Comparison of ENCODE assay signal across 12 mouse cellular contexts in genomic region chr11:70322528-70322927, GRCm38 (mm10). TPM values are rescaled to one million over a fixed set of nuclear protein-coding genes. Genes with fewer than 3 reads are reported as not detected.
DNase-seq lines count a peak whose midpoint lies in the region; ATAC-seq lines count a peak whose summit lies in the region.
"Had no signal": no experiment of that assay in that cellular context is flagged by ENCODE, and none has a peak within 500 bp of the region (broad histone marks: within the 10 kb centered on the region; RNA-seq: fewer than 3 reads in every experiment).

TSS of gene Alox12e (minus strand) at chr11:70322628.

- H3K4me1 ChIP-seq in heart, embryonic 15.5 days (replicated peaks) = peaks cover 8% of the 10 kb centered on the region
- H3K4me1 ChIP-seq in limb, embryonic 12.5 days (replicated peaks) = no peaks in the 10 kb centered on the region

- no peak for ATAC-seq in heart, embryonic 15.5 days (replicated peaks; ENCODE audit: insufficient number of reproducible peaks, insufficient read depth, low FRiP score, low read depth)
- ATAC-seq in limb, embryonic 12.5 days (ENCODE audit: insufficient number of reproducible peaks, insufficient read depth, low FRiP score, low TSS enrichment, low read depth) = no peak

- H3K9me3 ChIP-seq in heart, embryonic 15.5 days (replicated peaks) = no peaks in the 10 kb centered on the region
- no peaks in the 10 kb centered on the region for H3K9me3 ChIP-seq in limb, embryonic 12.5 days

- H3K27me3 ChIP-seq in heart, embryonic 15.5 days = peaks cover 66% of the 10 kb centered on the region
- H3K27me3 ChIP-seq in limb, embryonic 12.5 days = peaks cover 75% of the 10 kb centered on the region

- H3K4me3 ChIP-seq in heart, embryonic 15.5 days = peak within 1 kb of the TSS; percentile 18
- H3K4me3 ChIP-seq in limb, embryonic 12.5 days (replicated peaks) = peak within 1 kb of the TSS; percentile 7; the same call in 1 of the 2 replicates

- H3K4me2 ChIP-seq in heart, embryonic 15.5 days = 0 out of 2 replicates have a peak within 1 kb of the TSS, but pooled peaks have one; percentile 21
- H3K4me2 ChIP-seq in limb, embryonic 12.5 days = 0 out of 2 replicates have a peak within 1 kb of the TSS, but pooled peaks have one; percentile 6

- no peak for DNase-seq in heart, adult 11 months
- no peak for DNase-seq in thymus, postnatal 0 days (ENCODE audit: low spot score)
- DNase-seq in thymus, postnatal 4 days = no peak
- DNase-seq in telencephalon, adult 2 months (ENCODE audit: low read depth, low spot score) = peak; percentile 16
- no peak for DNase-seq in lung, postnatal 14 days
- no peak for DNase-seq in cerebellum, postnatal 14 days
- DNase-seq: adrenal gland, adult 2 months; cerebellum, postnatal 25 days; kidney, postnatal 25 days; thymus, postnatal 14 days had no signal

- no peak within 1 kb of the TSS for H3K27ac ChIP-seq in heart, embryonic 15.5 days
- no peak within 1 kb of the TSS for H3K27ac ChIP-seq in limb, embryonic 12.5 days

- no peaks in the 10 kb centered on the region for H3K36me3 ChIP-seq in heart, embryonic 15.5 days
- no peaks in the 10 kb centered on the region for H3K36me3 ChIP-seq in limb, embryonic 12.5 days

- H3K9ac ChIP-seq in heart, embryonic 15.5 days = no peak within 1 kb of the TSS
- no peak within 1 kb of the TSS for H3K9ac ChIP-seq in limb, embryonic 12.5 days (replicated peaks)

- WGBS in heart, embryonic 15.5 days = 25% methylated on average over 7 of the region's 7 CpGs
- WGBS in limb, embryonic 12.5 days = 23% methylated on average over 7 of the region's 7 CpGs

RNA-seq across cellular contexts. Expression of gene Alox12e, which starts in this region (rescaled TPM):
- 0.45 and 2.8 TPM in 2 replicates for polyA plus RNA-seq in heart, embryonic 15.5 days (2015; fragmentation: Nextera tagmentation; extraction: Ambion mirVana)
- 30.8 and 37.8 TPM in 2 replicates for polyA plus RNA-seq in thymus, postnatal 0 days (2015; fragmentation: Nextera tagmentation; extraction: Ambion mirVana)
- not detected in 2 replicates for polyA plus RNA-seq in limb, embryonic 12.5 days (2016; fragmentation: Nextera tagmentation; extraction: Ambion mirVana)
